In the genomic region with DNA sequence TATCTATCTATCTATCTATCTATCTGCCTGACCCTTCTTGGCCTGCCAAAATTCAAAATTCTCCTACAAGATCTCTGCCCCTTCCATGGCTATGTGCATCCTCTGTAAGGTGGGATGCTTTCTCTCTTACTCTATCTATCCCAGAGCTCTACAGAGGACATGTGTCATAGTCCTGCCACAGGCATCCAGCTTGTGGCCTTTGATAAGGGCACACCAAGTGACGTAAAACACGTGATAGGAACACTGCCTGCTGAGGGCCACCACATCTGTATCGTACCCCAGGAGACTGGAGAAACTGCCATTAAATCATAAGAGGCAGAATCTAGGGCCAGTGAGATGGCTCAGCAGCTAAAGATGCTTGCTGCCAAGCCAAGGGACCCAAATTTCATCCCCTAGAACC, we compare ENCODE assay signal across 33 mouse cellular contexts. TPM values are rescaled to one million over a fixed set of nuclear protein-coding genes. Genes with fewer than 3 reads are reported as not detected.
DNase-seq lines count a peak whose midpoint lies in the region; ATAC-seq and TF ChIP-seq lines count a peak whose summit lies in the region.
"Had no signal": no experiment of that assay in that cellular context is flagged by ENCODE, and none has a peak within 500 bp of the region (broad histone marks: within the 10 kb centered on the region; RNA-seq: fewer than 3 reads in every experiment).

No protein-coding gene starts in this region.

- no peak for DNase-seq in left cerebral cortex, adult 2 months (ENCODE audit: extremely low spot score in 1 of 2, low spot score in 2 of 2)
- DNase-seq in left cerebral cortex, postnatal 36 days (ENCODE audit: low spot score in 2 of 2), result no peak
- no peak for DNase-seq in neural tube, embryonic 10.5 days (ENCODE audit: extremely low spot score, low spot score)
- DNase-seq in liver, embryonic 14.5 days (ENCODE audit: low read depth in 3 of 3, low spot score in 3 of 3), result peak; percentile 5 to 31 (median 9)
- no peak for DNase-seq in kidney, postnatal 36 days
- DNase-seq in lung, postnatal 14 days, result no peak
- DNase-seq: adrenal gland, adult 8-10 months; B cell, adult 2 months; cerebellum, adult 8-10 months; cerebellum, postnatal 36 days; embryo, embryonic 11 days; gastrocnemius, postnatal 14 days; heart, adult 11 months; kidney, postnatal 25 days; layer of hippocampus, adult 9-11 months; left cerebral cortex, postnatal 4 days; retina, postnatal 1 day; right cerebral cortex, postnatal 25 days; thymus, postnatal 36 days had no signal

- H3K36me3 ChIP-seq in neural tube, embryonic 13.5 days, result peaks cover 27% of the 10 kb centered on the region
- H3K36me3 ChIP-seq in liver, embryonic 14.5 days (replicated peaks; ENCODE audit: control insufficient read depth, insufficient read depth, low read depth), result no peaks in the 10 kb centered on the region
- H3K36me3 ChIP-seq: embryonic facial prominence, embryonic 13.5 days; G1E; limb, embryonic 15.5 days had no signal

- no peak overlapping the region for H3K4me2 ChIP-seq in neural tube, embryonic 13.5 days
- H3K4me2 ChIP-seq in liver, embryonic 14.5 days (ENCODE audit: low read depth), result no peak overlapping the region
- H3K4me2 ChIP-seq: embryonic facial prominence, embryonic 13.5 days; heart, embryonic 11.5 days; limb, embryonic 15.5 days had no signal

- TF ChIP-seq EP300 in liver, embryonic 14.5 days (IDR thresholded peaks at IDR 0.05; ENCODE audit: low read depth), result peak; percentile 50; the same call in 1 of the 2 replicates

- no peak overlapping the region for H3K9ac ChIP-seq in neural tube, embryonic 13.5 days
- H3K9ac ChIP-seq in liver, embryonic 14.5 days (replicated peaks), result no peak overlapping the region
- H3K9ac ChIP-seq: embryonic facial prominence, embryonic 13.5 days; limb, embryonic 15.5 days had no signal

- intact Hi-C loops in left cerebral cortex, adult 2 months (cut with DNase I), result no loop called here
- intact Hi-C loops in left cerebral cortex, postnatal 36 days (cut with DNase I), result no loop called here

- no peak for ATAC-seq in neural tube, embryonic 13.5 days (ENCODE audit: low read depth)
- ATAC-seq in liver, embryonic 14.5 days (ENCODE audit: insufficient read depth), result peak; percentile 82
- ATAC-seq: forebrain, embryonic 16.5 days; hindbrain, postnatal 0 days; intestine, embryonic 16.5 days had no signal

- no peak for TF ChIP-seq CTCF in left cerebral cortex, adult 2 months (IDR thresholded peaks at IDR 0.05)
- no peak for TF ChIP-seq CTCF in liver, embryonic 14.5 days (IDR thresholded peaks at IDR 0.05; ENCODE audit: low read depth)

- H3K27ac ChIP-seq in left cerebral cortex, adult 2 months, result peak overlapping the region; percentile 36; the same call in 1 of the 2 replicates
- peak overlapping the region; percentile 52; the same call in 1 of the 2 replicates for H3K27ac ChIP-seq in neural tube, embryonic 13.5 days (replicated peaks)
- no peak overlapping the region for H3K27ac ChIP-seq in liver, embryonic 14.5 days
- H3K27ac ChIP-seq: embryonic facial prominence, embryonic 13.5 days; limb, embryonic 15.5 days had no signal

- no peaks in the 10 kb centered on the region for H3K27me3 ChIP-seq in neural tube, embryonic 13.5 days
- H3K27me3 ChIP-seq in liver, embryonic 14.5 days (ENCODE audit: control insufficient read depth, insufficient read depth, low read length), result no peaks in the 10 kb centered on the region; the same call in 1 of the 2 replicates

- H3K4me3 ChIP-seq in left cerebral cortex, adult 2 months, result no peak overlapping the region
- H3K4me3 ChIP-seq in neural tube, embryonic 13.5 days, result no peak overlapping the region
- H3K4me3 ChIP-seq in liver, embryonic 14.5 days (ENCODE audit: insufficient read depth in 1 of 2, low read depth in 2 of 2, low read length in 2 of 2), result no peak overlapping the region
- H3K4me3 ChIP-seq: embryonic facial prominence, embryonic 13.5 days; erythroblast, embryonic 14.5 days; limb, embryonic 15.5 days had no signal

- peaks cover 70% of the 10 kb centered on the region for H3K4me1 ChIP-seq in neural tube, embryonic 13.5 days (replicated peaks)
- no peaks in the 10 kb centered on the region for H3K4me1 ChIP-seq in liver, embryonic 14.5 days (replicated peaks; ENCODE audit: control insufficient read depth in 2 of 2, insufficient read depth in 2 of 2, low read length in 1 of 2)
- H3K4me1 ChIP-seq: embryonic facial prominence, embryonic 13.5 days; limb, embryonic 15.5 days had no signal

- WGBS in neural tube, embryonic 13.5 days, result 72% methylated on average over 3 of the region's 3 CpGs
- WGBS in liver, embryonic 14.5 days (ENCODE audit: insufficient replicate concordance), result 22% methylated on average over 3 of the region's 3 CpGs

- H3K9me3 ChIP-seq in neural tube, embryonic 13.5 days, result no peaks in the 10 kb centered on the region
- H3K9me3 ChIP-seq in liver, embryonic 14.5 days (ENCODE audit: control insufficient read depth, low read length), result no peaks in the 10 kb centered on the region
- H3K9me3 ChIP-seq: embryonic facial prominence, embryonic 13.5 days; G1E; limb, embryonic 15.5 days had no signal

RNA-seq across cellular contexts. Expression of a gene that starts 19.7 kb away (rescaled TPM):
- 100 to 1,000 TPM; 275 to 280 TPM for total RNA-seq in left cerebral cortex, adult 2 months (2021)
- total RNA-seq in left cerebral cortex, postnatal 36 days (2021), result 100 to 1,000 TPM; 225 to 264 TPM
- 43.9 TPM in 2 replicates for polyA plus RNA-seq in neural tube, embryonic 13.5 days (2015; fragmentation: Nextera tagmentation; extraction: Ambion mirVana)
- polyA plus RNA-seq in liver, embryonic 14.5 days (2012; rRNA removed), result 0.06 and 0.16 TPM in 2 replicates
- 0.06 and 0.08 TPM in 2 replicates for polyA plus RNA-seq in liver, embryonic 14.5 days (2014; fragmentation: Nextera tagmentation; extraction: Ambion mirVana)
- total RNA-seq: hematopoietic stem cell, adult 5-6 weeks had no signal
- polyA plus RNA-seq: G1E; heart, postnatal 0 days; kidney, embryonic 14.5 days; spleen, adult 2 months had no signal

RNA-seq across cellular contexts. Expression of a gene that starts 41.4 kb away (rescaled TPM):
- total RNA-seq in left cerebral cortex, adult 2 months (2021), result 1,000 to 10,000 TPM; 1,380 to 1,388 TPM
- total RNA-seq in left cerebral cortex, postnatal 36 days (2021), result 1,000 to 10,000 TPM; 1,312 to 1,553 TPM
- polyA plus RNA-seq in neural tube, embryonic 13.5 days (2015; fragmentation: Nextera tagmentation; extraction: Ambion mirVana), result 7.7 and 8.9 TPM in 2 replicates
- polyA plus RNA-seq in liver, embryonic 14.5 days (2012; rRNA removed), result 0.06 TPM in 1 of 2 replicates, not detected in the other
- not detected in 2 replicates for polyA plus RNA-seq in liver, embryonic 14.5 days (2014; fragmentation: Nextera tagmentation; extraction: Ambion mirVana)
- total RNA-seq: CH12.LX; hematopoietic stem cell, adult 5-6 weeks had no signal
- polyA plus RNA-seq: erythroblast, embryonic 14.5 days; G1E; kidney, embryonic 14.5 days; limb, embryonic 15.5 days had no signal

Comparison
In these comparisons a context has a peak if more than half of its experiments do, and no peak if none do; other contexts are left out.
1. DNase-seq: peak in liver, embryonic 14.5 days (3 of 3); none in left cerebral cortex, adult 2 months (0 of 2), left cerebral cortex, postnatal 36 days (0 of 2), neural tube, embryonic 10.5 days (single experiment), kidney, postnatal 36 days (0 of 2) and lung, postnatal 14 days (single experiment).